Comparison of ENCODE assay signal across 30 mouse cellular contexts in genomic region chr10:126014673-126015072, GRCm38 (mm10). TPM values are rescaled to one million over a fixed set of nuclear protein-coding genes. Genes with fewer than 3 reads are reported as not detected.
A peak's percentile ranks its signal among the peaks of the same experiment; 100 is the strongest.
DNase-seq lines count a peak whose midpoint lies in the region; ATAC-seq lines count a peak whose summit lies in the region.
"Had no signal": no experiment of that assay in that cellular context is flagged by ENCODE, and none has a peak within 500 bp of the region (broad histone marks: within the 10 kb centered on the region; RNA-seq: fewer than 3 reads in every experiment).

No protein-coding gene starts in this region.

- no peak overlapping the region for H3K4me3 ChIP-seq in heart, embryonic 10.5 days
- no peak overlapping the region for H3K4me3 ChIP-seq in midbrain, embryonic 10.5 days
- H3K4me3 ChIP-seq in midbrain, embryonic 14.5 days (replicated peaks; ENCODE audit: low read depth, low read length), result no peak overlapping the region
- no peak overlapping the region for H3K4me3 ChIP-seq in embryonic facial prominence, embryonic 10.5 days
- no peak overlapping the region for H3K4me3 ChIP-seq in limb, embryonic 15.5 days
- H3K4me3 ChIP-seq: embryonic facial prominence, embryonic 12.5 days; erythroblast, embryonic 14.5 days; forebrain, embryonic 12.5 days; forebrain, embryonic 15.5 days; gastrocnemius, adult 2 months; heart, embryonic 13.5 days had no signal

- ATAC-seq in midbrain, embryonic 14.5 days (ENCODE audit: low FRiP score, low TSS enrichment), result no peak
- no peak for ATAC-seq in limb, embryonic 15.5 days (ENCODE audit: insufficient number of reproducible peaks, low FRiP score, low TSS enrichment, low read depth)
- ATAC-seq: forebrain, embryonic 15.5 days; hindbrain, postnatal 0 days; inflammation-experienced regulatory T-cells, adult 6 months; Patski had no signal

- H3K4me1 ChIP-seq in heart, embryonic 10.5 days, result 0 out of 2 replicates have a peak, but pooled peaks cover 1% of the 10 kb centered on the region
- H3K4me1 ChIP-seq in midbrain, embryonic 10.5 days, result no peaks in the 10 kb centered on the region
- H3K4me1 ChIP-seq in midbrain, embryonic 14.5 days (ENCODE audit: control insufficient read depth, insufficient read depth, low read length), result no peaks in the 10 kb centered on the region
- H3K4me1 ChIP-seq in embryonic facial prominence, embryonic 10.5 days, result no peaks in the 10 kb centered on the region
- peaks cover 2% of the 10 kb centered on the region; the same call in 1 of the 2 replicates for H3K4me1 ChIP-seq in limb, embryonic 15.5 days
- H3K4me1 ChIP-seq: embryonic facial prominence, embryonic 12.5 days; forebrain, embryonic 12.5 days; forebrain, embryonic 15.5 days; heart, embryonic 13.5 days had no signal

- WGBS in heart, embryonic 10.5 days, result 87% methylated on average over 8 of the region's 8 CpGs
- 94% methylated on average over 8 of the region's 8 CpGs for WGBS in midbrain, embryonic 10.5 days
- WGBS in midbrain, embryonic 14.5 days, result 94% methylated on average over 8 of the region's 8 CpGs
- WGBS in embryonic facial prominence, embryonic 10.5 days, result 92% methylated on average over 8 of the region's 8 CpGs
- WGBS in limb, embryonic 15.5 days, result 88% methylated on average over 8 of the region's 8 CpGs

- no peaks in the 10 kb centered on the region for H3K9me3 ChIP-seq in heart, embryonic 10.5 days
- no peaks in the 10 kb centered on the region for H3K9me3 ChIP-seq in midbrain, embryonic 10.5 days (replicated peaks)
- no peaks in the 10 kb centered on the region for H3K9me3 ChIP-seq in midbrain, embryonic 14.5 days (ENCODE audit: control insufficient read depth, low read length)
- H3K9me3 ChIP-seq in embryonic facial prominence, embryonic 10.5 days, result no peaks in the 10 kb centered on the region
- H3K9me3 ChIP-seq in limb, embryonic 15.5 days, result no peaks in the 10 kb centered on the region
- H3K9me3 ChIP-seq: embryonic facial prominence, embryonic 12.5 days; forebrain, embryonic 12.5 days; forebrain, embryonic 15.5 days; heart, embryonic 13.5 days had no signal

- peaks cover 30% of the 10 kb centered on the region for H3K36me3 ChIP-seq in heart, embryonic 10.5 days
- H3K36me3 ChIP-seq in midbrain, embryonic 10.5 days, result peaks cover 87% of the 10 kb centered on the region
- peaks cover 31% of the 10 kb centered on the region for H3K36me3 ChIP-seq in midbrain, embryonic 14.5 days (ENCODE audit: control insufficient read depth, insufficient read depth, low read length)
- peaks cover 92% of the 10 kb centered on the region for H3K36me3 ChIP-seq in embryonic facial prominence, embryonic 10.5 days (replicated peaks)
- H3K36me3 ChIP-seq in limb, embryonic 15.5 days, result peaks cover 84% of the 10 kb centered on the region
- H3K36me3 ChIP-seq: forebrain, embryonic 15.5 days; G1E had no signal

- DNase-seq in heart, adult 11 months, result peak; percentile 56
- no peak for DNase-seq in heart, embryonic 10.5 days (ENCODE audit: low spot score)
- DNase-seq in midbrain, embryonic 10.5 days (ENCODE audit: low spot score), result peak; percentile 10
- no peak for DNase-seq in midbrain, embryonic 14.5 days
- DNase-seq in embryonic facial prominence, embryonic 10.5 days (ENCODE audit: low spot score), result peak; percentile 4
- no peak for DNase-seq in embryo, embryonic 10 days (ENCODE audit: low spot score)
- DNase-seq: adrenal gland, adult 2 months; adrenal gland, postnatal 14 days; B cell, adult 2 months; cerebellum, adult 11-12 months; cerebellum, adult 8-10 months; cerebellum, postnatal 10 days; cerebellum, postnatal 36 days; gastrocnemius, adult 2 months; gastrocnemius, postnatal 14 days; heart, adult 18-20 months; heart, postnatal 14 days; heart, postnatal 4 days had no signal

- H3K9ac ChIP-seq in midbrain, embryonic 14.5 days (replicated peaks; ENCODE audit: low read length), result no peak overlapping the region
- no peak overlapping the region for H3K9ac ChIP-seq in limb, embryonic 15.5 days
- H3K9ac ChIP-seq: embryonic facial prominence, embryonic 12.5 days; forebrain, embryonic 12.5 days; forebrain, embryonic 15.5 days; heart, embryonic 13.5 days; hindbrain, embryonic 14.5 days had no signal

- H3K27ac ChIP-seq in heart, embryonic 10.5 days, result no peak overlapping the region
- H3K27ac ChIP-seq in midbrain, embryonic 10.5 days (replicated peaks), result no peak overlapping the region
- no peak overlapping the region for H3K27ac ChIP-seq in midbrain, embryonic 14.5 days (replicated peaks; ENCODE audit: low read depth, low read length)
- H3K27ac ChIP-seq in embryonic facial prominence, embryonic 10.5 days (replicated peaks), result no peak overlapping the region
- H3K27ac ChIP-seq in limb, embryonic 15.5 days, result 0 out of 2 replicates have a peak overlapping the region, but pooled peaks have one; percentile 55
- H3K27ac ChIP-seq: embryonic facial prominence, embryonic 12.5 days; forebrain, embryonic 12.5 days; forebrain, embryonic 15.5 days; gastrocnemius, adult 2 months; heart, embryonic 13.5 days; hindbrain, embryonic 14.5 days; hindbrain, postnatal 0 days had no signal

- no peak overlapping the region for H3K4me2 ChIP-seq in midbrain, embryonic 14.5 days (ENCODE audit: low read length)
- H3K4me2 ChIP-seq in limb, embryonic 15.5 days, result no peak overlapping the region
- H3K4me2 ChIP-seq: embryonic facial prominence, embryonic 12.5 days; forebrain, embryonic 12.5 days; forebrain, embryonic 15.5 days; heart, embryonic 13.5 days; hindbrain, embryonic 14.5 days had no signal

- no peaks in the 10 kb centered on the region for H3K27me3 ChIP-seq in heart, embryonic 10.5 days (ENCODE audit: insufficient read depth, poor library complexity, severe bottlenecking)
- H3K27me3 ChIP-seq in midbrain, embryonic 10.5 days (ENCODE audit: low read depth, poor library complexity, severe bottlenecking), result no peaks in the 10 kb centered on the region
- H3K27me3 ChIP-seq in midbrain, embryonic 14.5 days (ENCODE audit: control insufficient read depth, insufficient read depth, low read length), result no peaks in the 10 kb centered on the region
- H3K27me3 ChIP-seq in embryonic facial prominence, embryonic 10.5 days (replicated peaks; ENCODE audit: low read depth, poor library complexity, severe bottlenecking), result no peaks in the 10 kb centered on the region
- no peaks in the 10 kb centered on the region for H3K27me3 ChIP-seq in limb, embryonic 15.5 days
- H3K27me3 ChIP-seq: CH12.LX; embryonic facial prominence, embryonic 12.5 days; forebrain, embryonic 12.5 days; forebrain, embryonic 15.5 days; heart, embryonic 13.5 days; Patski had no signal

RNA-seq across cellular contexts. Expression of gene Lrig3, which starts 48.7 kb away (rescaled TPM):
- 3.3 and 8.4 TPM in 2 replicates for polyA plus RNA-seq in heart, embryonic 10.5 days (2016; fragmentation: Nextera tagmentation; extraction: Ambion mirVana)
- polyA plus RNA-seq in midbrain, embryonic 10.5 days (2016; fragmentation: Nextera tagmentation; extraction: Ambion mirVana), result 9.8 and 11.1 TPM in 2 replicates
- 2.4 and 5.5 TPM in 2 replicates for polyA plus RNA-seq in midbrain, embryonic 14.5 days (2014; fragmentation: Nextera tagmentation; extraction: Ambion mirVana)
- polyA plus RNA-seq in embryonic facial prominence, embryonic 10.5 days (2016; fragmentation: Nextera tagmentation; extraction: Ambion mirVana), result 22.4 and 28.2 TPM in 2 replicates
- polyA plus RNA-seq in limb, embryonic 15.5 days (2015; fragmentation: Nextera tagmentation; extraction: Ambion mirVana), result 25.7 and 34.8 TPM in 2 replicates
- polyA plus RNA-seq: erythroblast, embryonic 14.5 days; G1E; inflammation-experienced regulatory T-cells, adult 6 months had no signal

Comparison
In these comparisons a context has a peak if more than half of its experiments do, and no peak if none do; other contexts are left out.
1. DNase-seq: peak in heart, adult 11 months (single experiment), midbrain, embryonic 10.5 days (single experiment) and embryonic facial prominence, embryonic 10.5 days (single experiment); none in heart, embryonic 10.5 days (single experiment), midbrain, embryonic 14.5 days (single experiment) and embryo, embryonic 10 days (single experiment).